In genomic region chr12:108622406-108622805, GRCm38 (mm10) we compare ENCODE assay signal across 20 mouse cellular contexts.
A peak's percentile ranks its signal among the peaks of the same experiment; 100 is the strongest.
DNase-seq lines count a peak whose midpoint lies in the region; ATAC-seq and TF ChIP-seq lines count a peak whose summit lies in the region.
"Had no signal": no experiment of that assay in that cellular context is flagged by ENCODE, and none has a peak within 500 bp of the region (broad histone marks: within the 10 kb centered on the region; RNA-seq: fewer than 3 reads in every experiment).

No protein-coding gene starts in this region.

- no peak for TF ChIP-seq EP300 in stomach, postnatal 0 days (optimal IDR thresholded peaks at IDR 0.05)

- no peak for TF ChIP-seq CTCF in stomach, postnatal 0 days (IDR thresholded peaks at IDR 0.05; ENCODE audit: low read depth)
- no peak for TF ChIP-seq CTCF in small intestine, adult 2 months (IDR thresholded peaks at IDR 0.05; ENCODE audit: extremely low read depth, insufficient read length, insufficient replicate concordance, low read depth, low read length)

- no peak overlapping the region for H3K9ac ChIP-seq in stomach, embryonic 16.5 days (ENCODE audit: low read length)
- H3K9ac ChIP-seq in stomach, postnatal 0 days (ENCODE audit: low read length) = no peak overlapping the region
- H3K9ac ChIP-seq in intestine, embryonic 15.5 days = no peak overlapping the region
- H3K9ac ChIP-seq: embryonic facial prominence, embryonic 15.5 days; heart, embryonic 12.5 days had no signal

- H3K36me3 ChIP-seq in stomach, embryonic 16.5 days (ENCODE audit: control insufficient read depth, insufficient read depth, low read length) = no peaks in the 10 kb centered on the region; the same call in 1 of the 2 replicates
- no peaks in the 10 kb centered on the region for H3K36me3 ChIP-seq in stomach, postnatal 0 days (ENCODE audit: control insufficient read depth, insufficient read depth, low read length)
- no peaks in the 10 kb centered on the region for H3K36me3 ChIP-seq in intestine, embryonic 15.5 days
- H3K36me3 ChIP-seq in small intestine, adult 2 months (ENCODE audit: control insufficient read depth, insufficient read depth, low read length) = no peaks in the 10 kb centered on the region
- H3K36me3 ChIP-seq: embryonic facial prominence, embryonic 15.5 days; G1E; heart, embryonic 12.5 days had no signal

- intact Hi-C loops in left cerebral cortex, postnatal 14 days (cut with DNase I) = no loop called here

- no peak for TF ChIP-seq POLR2A in small intestine, adult 2 months (IDR thresholded peaks at IDR 0.05; ENCODE audit: low read depth, low read length)

- H3K27ac ChIP-seq in stomach, embryonic 16.5 days (ENCODE audit: low read length) = no peak overlapping the region
- no peak overlapping the region for H3K27ac ChIP-seq in stomach, postnatal 0 days (replicated peaks)
- H3K27ac ChIP-seq in intestine, embryonic 15.5 days = peak overlapping the region; percentile 63; the same call in 1 of the 2 replicates
- H3K27ac ChIP-seq in small intestine, adult 2 months (ENCODE audit: insufficient read depth, low read depth, low read length) = peak overlapping the region; percentile 85
- H3K27ac ChIP-seq: embryonic facial prominence, embryonic 15.5 days; forebrain, embryonic 10.5 days; gastrocnemius, adult 2 months had no signal

- H3K9me3 ChIP-seq in stomach, embryonic 16.5 days (replicated peaks; ENCODE audit: control insufficient read depth, low read length) = no peaks in the 10 kb centered on the region
- no peaks in the 10 kb centered on the region for H3K9me3 ChIP-seq in stomach, postnatal 0 days (ENCODE audit: control insufficient read depth, low read length)
- no peaks in the 10 kb centered on the region for H3K9me3 ChIP-seq in intestine, embryonic 15.5 days
- H3K9me3 ChIP-seq: embryonic facial prominence, embryonic 15.5 days; forebrain, embryonic 10.5 days; heart, embryonic 12.5 days had no signal

- no peaks in the 10 kb centered on the region for H3K27me3 ChIP-seq in stomach, embryonic 16.5 days (ENCODE audit: control insufficient read depth, insufficient read depth, low read length)
- no peaks in the 10 kb centered on the region for H3K27me3 ChIP-seq in stomach, postnatal 0 days (ENCODE audit: control insufficient read depth, insufficient read depth, low read length)
- H3K27me3 ChIP-seq in intestine, embryonic 15.5 days (replicated peaks) = no peaks in the 10 kb centered on the region
- H3K27me3 ChIP-seq in small intestine, adult 2 months (ENCODE audit: control insufficient read depth, insufficient read depth, low read length) = no peaks in the 10 kb centered on the region
- H3K27me3 ChIP-seq: embryonic facial prominence, embryonic 15.5 days; heart, embryonic 12.5 days had no signal

- ATAC-seq in stomach, embryonic 16.5 days (ENCODE audit: insufficient read depth, low FRiP score) = peak; percentile 55; the same call in 1 of the 2 replicates
- ATAC-seq in stomach, postnatal 0 days (ENCODE audit: low FRiP score, low TSS enrichment) = no peak
- peak; percentile 93 for ATAC-seq in intestine, embryonic 15.5 days
- ATAC-seq: forebrain, embryonic 14.5 days; hindbrain, embryonic 16.5 days had no signal

- no peak overlapping the region for H3K4me3 ChIP-seq in stomach, embryonic 16.5 days (replicated peaks; ENCODE audit: low read length)
- H3K4me3 ChIP-seq in stomach, postnatal 0 days (ENCODE audit: low read depth, low read length) = no peak overlapping the region
- H3K4me3 ChIP-seq in intestine, embryonic 15.5 days (replicated peaks) = no peak overlapping the region
- H3K4me3 ChIP-seq in small intestine, adult 2 months (ENCODE audit: low read depth, low read length) = no peak overlapping the region
- H3K4me3 ChIP-seq: embryonic facial prominence, embryonic 15.5 days; erythroblast, embryonic 14.5 days; forebrain, embryonic 10.5 days; gastrocnemius, adult 2 months; heart, embryonic 12.5 days had no signal

- no peak for DNase-seq in stomach, postnatal 0 days (ENCODE audit: low spot score)
- peak; percentile 79 for DNase-seq in large intestine, adult 2 months (ENCODE audit: low read depth, low spot score)
- DNase-seq in layer of hippocampus, postnatal 25 days (ENCODE audit: extremely low spot score in 1 of 2, low spot score in 1 of 2) = no peak
- no peak for DNase-seq in left cerebral cortex, postnatal 14 days (ENCODE audit: low spot score in 2 of 2)
- DNase-seq: adrenal gland, adult 8-10 months; cerebellum, adult 18-20 months; cerebellum, adult 9-11 months; embryo, embryonic 11 days; gastrocnemius, adult 2 months; gastrocnemius, postnatal 25 days had no signal

- WGBS in stomach, embryonic 16.5 days = 81% methylated on average over 5 of the region's 5 CpGs
- 75% methylated on average over 5 of the region's 5 CpGs for WGBS in stomach, postnatal 0 days
- 67% methylated on average over 5 of the region's 5 CpGs for WGBS in intestine, embryonic 15.5 days
- 33% methylated on average over 5 of the region's 5 CpGs for WGBS in large intestine, adult 2 months
- WGBS in small intestine, adult 2 months = 27% methylated on average over 5 of the region's 5 CpGs

- peaks cover 18% of the 10 kb centered on the region for H3K4me1 ChIP-seq in stomach, embryonic 16.5 days (ENCODE audit: control insufficient read depth, insufficient read depth, low read length)
- H3K4me1 ChIP-seq in stomach, postnatal 0 days (replicated peaks; ENCODE audit: control insufficient read depth, insufficient read depth) = no peaks in the 10 kb centered on the region
- H3K4me1 ChIP-seq in intestine, embryonic 15.5 days (replicated peaks) = peaks cover 24% of the 10 kb centered on the region
- peaks cover 15% of the 10 kb centered on the region; the same call in 1 of the 2 replicates for H3K4me1 ChIP-seq in small intestine, adult 2 months (ENCODE audit: control insufficient read depth, insufficient read depth, insufficient read length, low read length)

- H3K4me2 ChIP-seq in stomach, embryonic 16.5 days (ENCODE audit: low read depth, low read length) = no peak overlapping the region
- no peak overlapping the region for H3K4me2 ChIP-seq in stomach, postnatal 0 days (replicated peaks; ENCODE audit: low read depth)
- H3K4me2 ChIP-seq in intestine, embryonic 15.5 days (replicated peaks) = 0 out of 2 replicates have a peak overlapping the region, but pooled peaks have one; percentile 3
- H3K4me2 ChIP-seq: embryonic facial prominence, embryonic 15.5 days; heart, embryonic 12.5 days had no signal

Comparison
In these comparisons a context has a peak if more than half of its experiments do, and no peak if none do; other contexts are left out.
1. H3K27ac ChIP-seq: peak in intestine, embryonic 15.5 days (single experiment) and small intestine, adult 2 months (single experiment); none in stomach, embryonic 16.5 days (single experiment) and stomach, postnatal 0 days (single experiment).